Mouse (Mus musculus) intestine, postnatal 0 days (tissue): Measurements from ENCODE around the gene Tmem229a. TPM values are rescaled to one million over a fixed set of nuclear protein-coding genes. Genes with fewer than 3 reads are reported as not detected.

Experiments
- ATAC-seq: fragments of 200-750 bp; cut with Nextera tagmentation; 2 replicates; pipeline ENCODE4 v1.8.0; 2017; ENCODE audit warnings: mild to moderate bottlenecking, moderate TSS enrichment, moderate library complexity
- H3K27ac ChIP-seq: fragments of 300-500 bp; sonication (generic); 2 replicates; pipeline ENCODE4 v1.5.1; 2014; ENCODE audit warnings: mild to moderate bottlenecking, low read depth, low read length, moderate library complexity
- H3K27me3 ChIP-seq: fragments of 300-500 bp; sonication (generic); replicated peaks from 2 replicates; pipeline ENCODE4 v1.6.1; 2014; ENCODE audit warnings: low read length, mixed read lengths; ENCODE audit not compliant: control insufficient read depth, insufficient read depth
- H3K36me3 ChIP-seq: fragments of 300-500 bp; sonication (generic); 2 replicates; pipeline ENCODE4 v1.6.1; 2014; ENCODE audit warnings: mild to moderate bottlenecking, moderate library complexity; ENCODE audit not compliant: control insufficient read depth, insufficient read depth
- H3K4me1 ChIP-seq: fragments of 300-500 bp; sonication (generic); replicated peaks from 2 replicates; pipeline ENCODE4 v1.6.1; 2014; ENCODE audit warnings: antibody characterized with exemption, low read length, mixed read lengths; ENCODE audit not compliant: control insufficient read depth, insufficient read depth
- H3K4me2 ChIP-seq: fragments of 300-500 bp; sonication (generic); replicated peaks from 2 replicates; pipeline ENCODE4 v1.6.1; 2014; ENCODE audit warnings: low read depth, mild to moderate bottlenecking, moderate library complexity
- H3K4me3 ChIP-seq: fragments of 300-500 bp; sonication (generic); 2 replicates; pipeline ENCODE4 v1.5.1; 2014; ENCODE audit warnings: low read depth, low read length
- H3K9ac ChIP-seq: fragments of 300-500 bp; sonication (generic); 2 replicates; pipeline ENCODE4 v1.6.1; 2014; ENCODE audit warnings: mild to moderate bottlenecking, low read depth, low read length
- H3K9me3 ChIP-seq: fragments of 300-500 bp; sonication (generic); 2 replicates; pipeline ENCODE4 v1.6.1; 2016; ENCODE audit warnings: mixed run types; ENCODE audit not compliant: control insufficient read depth
- CTCF ChIP-seq: sonication (generic); IDR thresholded peaks from 2 replicates; pipeline ENCODE4 v1.5.1; 2016; ENCODE audit warnings: low read depth, mild to moderate bottlenecking, control low read depth, antibody characterized with exemption, moderate library complexity
- WGBS: fragments of 180-500 bp; shearing (Covaris S2); extraction: QIAGEN DNeasy Blood & Tissue Kit; methylation state at CpG from one replicate; pipeline ENCODE4 v1.1.7; 2014; 5-methylcytosine and 5-hydroxymethylcytosine counted together
- polyA plus RNA-seq: library from polyadenylated mRNA; unstranded; fragments of >200 nt; fragmentation: Nextera tagmentation; extraction: Ambion mirVana; gene quantifications from 2 replicates; pipeline ENCODE4 v1.2.1, GENCODE M21; 2015

Tmem229a gene
- polyA plus RNA-seq, 1 experiment from 2014 or later: 0.98 TPM

DNA sequence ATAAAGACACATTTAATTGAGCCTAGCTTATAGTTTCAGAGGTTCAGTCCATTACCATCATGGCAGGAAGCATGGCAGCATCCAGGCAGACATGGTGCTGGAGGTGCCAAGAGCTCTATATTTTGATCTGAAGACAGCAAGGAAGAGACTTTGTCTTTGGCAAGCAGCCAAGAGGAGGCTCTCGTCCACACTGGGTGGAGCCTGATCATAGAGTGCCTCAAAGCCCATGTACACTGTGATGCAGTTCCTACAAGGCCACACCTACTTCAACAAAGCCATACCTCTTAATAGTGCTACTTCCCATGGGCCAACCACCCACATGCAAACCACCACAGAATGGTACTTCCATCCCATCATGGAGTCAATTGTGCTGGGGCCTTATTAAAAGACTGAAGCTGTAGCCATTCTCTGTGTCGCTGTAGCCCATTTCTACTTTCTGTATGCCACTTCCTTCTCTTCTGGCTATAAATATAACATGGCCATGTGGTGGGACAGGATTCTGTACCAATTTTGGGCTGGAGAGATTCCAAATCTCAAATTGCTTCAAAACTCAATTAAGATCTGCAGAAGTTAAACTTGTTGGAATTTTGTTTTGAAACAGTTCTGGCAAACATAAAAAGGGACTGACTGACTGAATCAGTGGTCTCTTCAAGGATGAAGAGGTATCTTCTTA lies 10.0 kb upstream of the Tmem229a start:
- H3K4me2 ChIP-seq: no peak overlapping the region
- no peaks in the 10 kb centered on the region for H3K4me1 ChIP-seq
- H3K4me3 ChIP-seq: no peak overlapping the region
- H3K27me3 ChIP-seq: no peaks in the 10 kb centered on the region
- no peak for TF ChIP-seq CTCF
- no peak overlapping the region for H3K9ac ChIP-seq
- H3K27ac ChIP-seq: no peak overlapping the region
- no peaks in the 10 kb centered on the region for H3K36me3 ChIP-seq
- WGBS: 54% methylated on average over 2 of the region's 2 CpGs
- no peak for ATAC-seq
- H3K9me3 ChIP-seq: no peaks in the 10 kb centered on the region

DNA sequence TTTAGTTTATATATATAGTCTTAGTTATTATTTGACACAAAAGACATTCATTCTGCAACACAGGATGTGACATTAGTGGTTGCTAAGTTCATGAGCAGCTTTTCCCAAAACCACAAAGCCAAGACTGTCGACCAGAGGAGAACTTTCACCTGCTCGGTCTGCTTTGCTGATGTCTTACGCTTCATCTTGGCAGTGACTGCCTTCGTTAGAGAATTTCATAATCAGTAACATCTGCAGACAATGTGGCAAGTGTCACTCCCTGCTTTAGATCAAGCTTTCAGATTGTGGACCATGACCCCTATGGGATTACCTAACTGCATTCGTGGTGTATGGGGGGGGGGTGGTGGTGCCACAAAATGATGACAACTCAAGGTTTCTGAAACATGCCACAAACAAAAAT lies 7.7 kb upstream of the Tmem229a start:
- H3K4me2 ChIP-seq: no peak overlapping the region
- no peak for TF ChIP-seq CTCF
- H3K9me3 ChIP-seq: no peaks in the 10 kb centered on the region
- WGBS: 71% methylated on average over 5 of the region's 5 CpGs
- ATAC-seq: no peak
- no peak overlapping the region for H3K4me3 ChIP-seq
- H3K4me1 ChIP-seq: no peaks in the 10 kb centered on the region
- no peak overlapping the region for H3K9ac ChIP-seq
- no peaks in the 10 kb centered on the region for H3K36me3 ChIP-seq
- no peaks in the 10 kb centered on the region for H3K27me3 ChIP-seq
- H3K27ac ChIP-seq: no peak overlapping the region

DNA sequence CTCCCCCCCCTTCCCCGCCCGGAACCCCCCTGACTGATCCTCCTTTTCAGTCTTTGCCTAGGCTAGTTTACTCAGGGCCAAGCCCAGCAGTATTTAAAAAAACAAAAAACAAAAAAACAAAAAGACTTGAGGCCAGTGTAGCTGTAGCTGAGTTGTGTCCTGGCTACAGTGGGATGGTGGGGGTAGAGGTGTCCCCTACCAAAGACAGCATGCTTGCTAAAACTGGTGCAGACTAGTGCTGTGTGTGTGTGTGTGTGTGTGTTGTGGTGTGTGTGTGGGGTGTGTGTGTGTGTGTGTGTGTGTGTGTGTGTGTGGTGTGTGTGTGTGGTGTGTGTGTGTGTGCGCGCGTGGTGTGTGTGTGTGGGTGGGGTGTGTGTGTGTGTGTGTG lies 483 bp upstream of the Tmem229a start:
- 0 out of 2 replicates have a peak, but pooled peaks have one; percentile 17 for ATAC-seq
- no peak overlapping the region for H3K27ac ChIP-seq
- 36% methylated on average over 2 of the region's 5 CpGs for WGBS
- peak overlapping the region; percentile 97 for H3K4me2 ChIP-seq
- H3K9ac ChIP-seq: no peak overlapping the region
- TF ChIP-seq CTCF: no peak
- peaks cover 16% of the 10 kb centered on the region for H3K27me3 ChIP-seq
- H3K4me1 ChIP-seq: no peaks in the 10 kb centered on the region
- no peaks in the 10 kb centered on the region for H3K36me3 ChIP-seq
- no peaks in the 10 kb centered on the region for H3K9me3 ChIP-seq
- H3K4me3 ChIP-seq: peak overlapping the region; percentile 60; the same call in 1 of the 2 replicates

DNA sequence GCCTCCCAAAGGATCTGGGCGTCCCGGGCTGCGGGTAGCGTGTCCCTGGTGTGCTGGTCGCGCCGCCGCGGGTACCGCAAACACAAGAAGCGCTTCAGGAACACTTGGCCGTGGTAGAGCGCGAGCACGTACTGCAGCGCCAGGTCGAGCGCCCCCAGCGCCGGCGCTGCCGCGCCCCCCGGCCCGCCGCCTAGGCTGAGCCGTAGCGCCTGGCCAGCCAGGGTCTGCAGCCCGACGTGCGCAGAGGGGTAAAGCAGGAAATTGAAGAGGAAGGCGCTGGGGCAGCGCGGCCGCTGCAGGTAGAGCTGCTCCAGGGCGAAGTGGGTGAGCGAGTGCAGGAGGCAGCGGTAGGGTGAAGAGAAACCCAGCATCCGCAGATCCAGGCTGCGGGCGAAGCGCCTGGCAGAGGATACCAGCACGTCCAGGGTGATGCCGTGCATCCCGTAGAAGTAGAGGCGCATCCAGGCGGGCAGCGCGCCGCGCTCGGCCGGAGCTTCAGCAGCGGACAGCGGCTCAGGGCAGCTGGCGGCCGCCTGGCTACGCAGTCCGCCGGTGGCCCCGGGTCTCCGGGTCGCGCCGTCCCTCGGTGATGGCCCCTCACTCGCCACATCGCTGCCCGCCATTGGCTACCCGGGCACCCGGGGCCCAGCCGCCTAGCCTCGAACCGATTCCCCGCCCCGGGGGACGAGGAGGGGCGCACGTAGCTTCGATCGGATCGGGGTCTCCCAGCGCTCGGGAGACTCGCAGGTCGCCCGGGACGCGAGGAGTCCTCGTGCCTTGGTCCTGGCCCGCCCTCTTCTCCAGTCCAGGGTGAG lies 759 bp downstream of the Tmem229a start:
- under 1% methylated on average over 89 of the region's 91 CpGs for WGBS
- Histone ChIP-seq H3K9ac (peak overlapping the region; percentile 40; the same call in 1 of the 2 replicates), H3K4me3 (peak overlapping the region; percentile 60), H3K4me1 (no peaks in the 10 kb centered on the region), H3K36me3 (no peaks in the 10 kb centered on the region), H3K27me3 (peaks cover 16% of the 10 kb centered on the region), H3K9me3 (no peaks in the 10 kb centered on the region), H3K4me2 (peak overlapping the region; percentile 97), H3K27ac (no peak overlapping the region)
- ATAC-seq: peak; percentile 51
- peak; percentile 42 for TF ChIP-seq CTCF

DNA sequence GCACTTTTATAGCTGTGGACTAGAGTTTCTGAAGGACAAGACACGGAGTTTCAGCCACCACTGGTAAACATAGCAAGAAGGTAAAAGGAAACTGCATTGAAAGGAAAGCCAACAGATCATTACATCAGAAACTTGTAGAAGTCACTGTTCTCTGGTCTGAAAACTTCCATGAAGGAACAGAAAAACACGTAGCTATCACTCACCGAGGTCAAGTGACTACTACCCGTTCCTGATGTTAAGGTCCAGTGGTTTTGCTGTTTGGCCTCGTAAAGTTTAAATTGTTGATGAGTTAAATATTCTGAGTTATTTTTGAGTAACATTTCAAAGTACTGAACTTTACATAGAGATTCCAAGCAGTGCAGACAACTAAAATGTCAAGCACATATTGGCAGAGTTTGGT lies 2.0 kb downstream of the Tmem229a start:
- H3K36me3 ChIP-seq: no peaks in the 10 kb centered on the region
- H3K4me3 ChIP-seq: no peak overlapping the region
- no peak for TF ChIP-seq CTCF
- no peak overlapping the region for H3K27ac ChIP-seq
- ATAC-seq: no peak
- H3K27me3 ChIP-seq: peaks cover 16% of the 10 kb centered on the region
- no peak overlapping the region for H3K9ac ChIP-seq
- WGBS: 78% methylated on average over 5 of the region's 5 CpGs
- no peaks in the 10 kb centered on the region for H3K9me3 ChIP-seq
- H3K4me2 ChIP-seq: no peak overlapping the region
- no peaks in the 10 kb centered on the region for H3K4me1 ChIP-seq

DNA sequence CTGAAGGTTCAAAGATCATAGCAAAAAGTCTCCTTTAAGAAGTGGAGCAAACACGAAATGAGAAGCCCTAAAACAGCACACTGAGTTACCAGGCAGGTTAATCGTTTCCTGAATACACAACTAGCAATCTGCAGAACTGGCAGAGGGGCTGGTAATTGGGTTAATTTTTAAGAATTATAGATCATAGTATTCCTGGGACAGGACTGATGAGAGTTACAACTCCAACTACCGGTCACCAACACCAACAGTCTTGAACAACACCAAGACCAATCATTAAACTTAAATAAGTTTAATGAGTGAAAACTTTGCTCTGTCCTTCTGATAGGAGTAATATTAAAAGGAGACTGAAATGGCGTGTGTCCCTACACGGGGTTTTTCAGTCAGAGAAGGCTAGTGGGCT lies 3.8 kb downstream of the Tmem229a start:
- Histone ChIP-seq H3K4me3 (no peak overlapping the region), H3K36me3 (no peaks in the 10 kb centered on the region), H3K9me3 (no peaks in the 10 kb centered on the region), H3K27ac (no peak overlapping the region), H3K4me2 (no peak overlapping the region), H3K9ac (no peak overlapping the region), H3K27me3 (peaks cover 16% of the 10 kb centered on the region), H3K4me1 (no peaks in the 10 kb centered on the region)
- 62% methylated on average over 5 of the region's 5 CpGs for WGBS
- no peak for ATAC-seq
- TF ChIP-seq CTCF: no peak
